Mouse (Mus musculus) testis, adult 10 weeks (tissue): ENCODE results near the gene Il23a. TPM values are rescaled to one million over a fixed set of nuclear protein-coding genes. Genes with fewer than 3 reads are reported as not detected.

Experiments
- polyA plus RNA-seq: library from polyadenylated mRNA; stranded (reverse); fragments of 350-450 nt; fragmentation: Illumina TruSeq; extraction: RNeasy Lipid Tissue Mini Kit (QIAGEN cat#74804); gene quantifications from one replicate; pipeline ENCODE4 v1.2.3, GENCODE M21; 2014; ENCODE audit warnings: low read depth, low replicate concordance

The Il23a gene
- polyA plus RNA-seq: 0.36 TPM

DNA sequence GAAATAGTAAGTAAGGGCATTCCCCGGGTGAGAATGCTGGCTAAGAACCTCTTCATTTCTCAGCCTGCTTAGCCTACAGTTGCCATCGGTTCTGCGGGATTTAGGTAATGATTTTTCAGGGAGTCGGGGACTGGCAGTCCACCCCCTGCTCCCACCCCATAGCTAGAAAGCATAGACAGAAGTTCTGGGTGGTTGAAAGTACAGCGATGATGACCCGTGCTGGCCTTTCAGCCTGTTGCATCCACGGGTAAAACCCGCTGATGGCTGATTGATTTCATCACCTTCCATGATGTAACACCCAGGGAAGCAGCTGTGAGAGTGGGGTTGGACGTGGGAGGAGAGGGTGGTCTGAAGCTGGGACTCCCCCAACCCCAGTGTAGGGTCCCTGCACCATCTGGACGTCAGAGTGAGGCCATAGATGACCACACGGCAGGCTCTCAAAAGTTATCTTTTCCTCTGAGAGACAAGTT is at the start of gene Il23a:
Il23a (minus strand) TSS at position 51 of the 470 bp plus-strand sequence.

DNA sequence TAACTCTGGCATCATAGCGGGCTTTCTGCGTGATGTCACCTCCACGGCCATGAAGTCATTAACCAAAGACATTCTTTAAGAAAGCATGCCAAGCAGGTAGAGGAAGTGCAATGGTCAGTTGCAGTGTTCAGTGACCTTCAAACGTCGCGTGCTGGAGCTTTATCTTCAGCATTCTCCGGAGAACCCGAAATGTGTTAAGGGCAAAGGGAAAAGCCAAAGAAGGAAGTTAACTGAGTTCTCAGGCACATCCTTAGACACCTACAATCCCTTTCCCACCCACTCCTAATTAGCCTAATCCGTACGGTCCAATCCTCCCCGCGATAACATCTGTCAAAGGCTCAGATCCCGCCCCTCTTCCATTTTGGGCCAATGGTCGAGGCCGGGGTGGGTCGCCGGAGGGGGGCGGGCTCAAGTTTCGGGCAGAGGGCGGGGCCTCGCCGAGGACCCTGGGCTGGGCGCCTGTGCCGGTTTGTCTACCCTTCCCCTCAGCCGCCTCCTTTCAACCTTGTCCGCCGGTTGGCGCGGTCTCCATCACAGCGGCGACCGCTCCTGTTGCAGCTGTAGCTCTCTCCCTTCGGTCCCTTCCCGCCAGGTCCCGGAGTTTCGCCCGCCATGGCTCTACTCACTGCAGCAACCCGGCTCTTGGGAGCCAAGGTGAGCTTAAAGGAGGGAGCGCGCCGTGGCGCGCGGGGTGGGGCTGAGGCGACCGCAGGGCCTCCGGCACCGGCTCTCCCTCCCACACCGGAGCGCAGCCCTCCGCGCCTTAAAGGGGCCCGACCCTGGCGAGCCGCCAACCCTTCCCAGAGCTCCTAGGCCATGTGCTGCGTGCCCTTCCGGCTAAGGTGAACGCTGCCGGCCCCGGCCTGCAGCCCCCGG is 39.0 kb upstream of the Il23a start, which contains the start of gene Cs:
Cs (plus strand) TSS at position 429 of the 876 bp plus-strand sequence.

DNA sequence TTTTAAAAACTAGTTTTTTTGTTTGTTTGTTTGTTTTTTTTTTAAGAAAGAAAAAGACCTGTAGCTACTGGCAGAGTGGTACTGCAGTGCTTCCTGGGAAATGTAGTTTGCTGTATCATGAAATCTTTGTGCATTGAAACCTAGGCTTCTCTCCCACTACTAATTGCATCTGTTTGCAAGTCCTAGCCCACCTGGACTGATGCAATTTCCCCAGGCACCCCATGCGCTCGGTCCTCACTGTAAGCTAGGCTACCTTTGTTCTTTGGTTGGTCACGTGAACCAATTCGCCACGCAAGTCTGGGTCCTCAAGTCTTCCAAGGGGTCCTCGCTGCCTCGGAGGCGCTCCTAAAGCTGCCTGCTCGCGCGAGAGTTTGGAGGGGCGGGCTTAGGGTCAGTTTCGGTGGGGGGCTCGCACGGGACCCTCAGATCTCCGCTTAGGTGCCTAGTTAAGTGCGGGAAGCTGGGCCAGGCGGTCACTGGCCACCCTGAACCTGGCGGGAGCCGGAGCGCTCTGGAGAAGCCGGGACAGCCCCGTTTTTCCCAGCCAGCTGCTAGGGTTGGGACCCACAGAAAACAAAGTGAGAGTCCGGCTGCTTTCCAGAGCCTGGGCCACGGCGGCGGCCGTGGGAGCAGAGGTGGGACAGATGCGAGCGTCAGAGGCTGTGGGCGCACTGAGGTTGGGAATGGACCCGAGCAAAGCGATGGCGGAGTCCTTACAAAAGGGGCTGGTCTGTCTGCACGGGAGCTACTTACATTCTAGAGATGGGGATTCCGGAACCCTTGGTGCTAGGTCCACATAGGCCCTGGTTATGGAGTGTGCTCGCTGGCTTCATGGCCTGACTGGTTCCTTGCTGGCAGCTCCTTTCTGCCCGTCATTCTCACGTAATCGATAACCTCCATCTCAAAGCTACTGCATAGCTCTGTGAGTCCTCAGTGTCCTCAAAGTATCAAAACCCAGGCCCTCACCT is 23.9 kb upstream of the Il23a start, which contains the start of gene Cnpy2:
Cnpy2 (plus strand) TSS at position 319 of the 968 bp plus-strand sequence.

GRCm38 (mm10) chr10:128303126-128304021 is 4.8 kb upstream of the Il23a start, which contains the start of gene Pan2:
Gene Pan2 (plus strand): TSS chr10:128303335.

DNA sequence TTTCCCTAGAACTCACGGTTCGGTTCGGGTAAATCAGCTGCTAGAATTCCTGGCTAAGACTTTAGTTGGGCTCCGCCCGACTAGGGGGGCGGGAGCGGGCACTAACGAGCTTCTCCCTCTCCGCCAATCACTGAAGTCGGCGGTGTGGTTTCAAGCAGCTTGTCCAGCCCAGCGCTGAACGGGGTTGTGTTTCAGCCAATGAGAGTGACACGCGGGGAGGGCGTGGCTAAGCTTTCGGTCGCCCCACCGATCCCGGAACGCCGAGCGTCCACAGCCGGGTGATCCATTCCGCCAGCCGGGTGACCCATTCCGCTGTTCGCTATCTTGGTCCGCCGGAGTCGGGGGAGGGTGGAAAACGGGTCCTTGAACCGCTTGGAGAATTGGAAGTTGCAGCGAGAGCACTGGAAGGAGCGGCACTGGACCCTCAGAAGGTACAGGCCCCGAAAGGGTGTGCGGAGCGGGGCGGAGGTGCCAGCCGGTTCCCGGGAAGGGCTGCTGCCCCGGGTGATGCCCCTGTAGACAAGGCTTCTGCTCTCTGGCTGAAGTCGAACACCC is 28.2 kb downstream of the Il23a start, which contains the start of gene Stat2:
Stat2 (plus strand) TSS at position 273 of the 555 bp plus-strand sequence.

DNA sequence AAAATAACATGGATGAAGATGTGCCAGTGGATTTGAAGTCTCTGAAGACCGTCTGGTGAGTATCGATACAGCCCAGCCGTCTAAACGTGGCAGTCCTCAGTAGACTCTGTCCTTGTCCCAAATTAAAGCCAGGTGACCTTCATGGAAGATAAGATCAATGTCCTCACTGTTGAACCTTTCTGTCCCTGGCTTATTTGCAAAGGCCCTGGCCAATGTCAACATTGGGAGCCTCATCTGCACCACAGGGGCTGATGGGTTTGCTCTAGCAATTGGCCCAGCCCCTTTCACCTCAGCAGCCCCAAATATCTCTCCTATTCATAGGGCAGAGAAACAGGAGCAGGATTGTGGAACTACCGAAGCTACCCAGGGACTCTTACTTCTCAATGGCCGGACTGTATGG is 30.2 kb downstream of the Il23a start, which contains the start of gene Apof:
Apof (plus strand) TSS at position 301 of the 400 bp plus-strand sequence.

DNA sequence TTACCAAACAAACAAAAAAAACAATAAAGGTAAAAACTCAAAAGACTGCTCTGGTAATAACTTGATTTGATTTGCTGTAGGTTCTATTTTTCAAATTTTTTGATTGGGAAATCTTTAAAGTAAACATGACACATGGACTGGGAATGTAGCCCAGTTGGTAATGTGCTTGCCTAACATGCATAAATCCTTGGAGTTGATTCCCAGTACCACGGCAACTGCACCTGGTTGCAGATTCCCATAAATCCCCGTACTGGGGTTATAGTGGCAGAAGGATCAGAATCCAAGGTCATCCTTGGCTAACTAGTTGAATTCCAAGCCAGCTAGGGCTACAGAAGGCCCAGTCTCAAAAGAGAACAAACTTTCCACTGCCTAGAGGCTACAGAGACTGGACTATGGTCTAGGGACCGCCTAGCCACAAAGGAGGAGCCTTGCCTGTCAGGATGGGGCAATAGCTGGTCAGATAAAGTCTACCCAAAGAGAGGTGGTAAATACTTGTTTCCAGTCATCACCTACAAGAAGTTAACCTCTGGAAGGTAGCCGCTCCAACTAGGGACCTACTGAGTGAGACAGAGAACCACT is 44.8 kb downstream of the Il23a start, which contains the start of gene Apon:
Apon (plus strand) TSS at position 420 of the 579 bp plus-strand sequence.

Other genes with a start within 250 kb of the Il23a start
- gene Ptges3, start 239.8 kb downstream of the Il23a start, polyA plus RNA-seq: 541 TPM
- gene Atp5b, start 215.5 kb downstream of the Il23a start, polyA plus RNA-seq: 333 TPM
- 58.1 TPM for gene Baz2a, start 207.2 kb downstream of the Il23a start, polyA plus RNA-seq
- gene Rbms2, start 118.5 kb downstream of the Il23a start, polyA plus RNA-seq: 5.9 TPM
- 0.53 TPM for gene Gls2, start 104.3 kb downstream of the Il23a start, polyA plus RNA-seq
- gene Spryd4, start 86.9 kb downstream of the Il23a start, polyA plus RNA-seq: 3.3 TPM
- gene Mip, start 72.9 kb downstream of the Il23a start, polyA plus RNA-seq: not detected
- 2.2 TPM for gene Timeless, start 66.7 kb downstream of the Il23a start, polyA plus RNA-seq
- gene Apon, start 44.7 kb downstream of the Il23a start, polyA plus RNA-seq: not detected
- 0.34 TPM for gene Apof, start 30.1 kb downstream of the Il23a start, polyA plus RNA-seq
- 1.8 TPM for gene Stat2, start 28.2 kb downstream of the Il23a start, polyA plus RNA-seq
- gene Pan2, start 4.6 kb upstream of the Il23a start, polyA plus RNA-seq: 10.8 TPM
- 7.6 TPM for gene Cnpy2, start 23.7 kb upstream of the Il23a start, polyA plus RNA-seq
- gene Cs, start 39.0 kb upstream of the Il23a start, polyA plus RNA-seq: 25.2 TPM
- gene Coq10a, start 70.2 kb upstream of the Il23a start, polyA plus RNA-seq: 4.6 TPM
- 2.2 TPM for gene Ankrd52, start 78.4 kb upstream of the Il23a start, polyA plus RNA-seq
- gene Slc39a5, start 102.5 kb upstream of the Il23a start, polyA plus RNA-seq: not detected
- 9.7 TPM for gene Nabp2, start 112.7 kb upstream of the Il23a start, polyA plus RNA-seq
- 9.4 TPM for gene Rnf41, start 112.9 kb upstream of the Il23a start, polyA plus RNA-seq
- gene Smarcc2, start 160.5 kb upstream of the Il23a start, polyA plus RNA-seq: 96.4 TPM
- 20.5 TPM for gene Myl6, start 195.4 kb upstream of the Il23a start, polyA plus RNA-seq
- 0.71 TPM for gene Myl6b, start 199.9 kb upstream of the Il23a start, polyA plus RNA-seq
- gene Esyt1, start 227.1 kb upstream of the Il23a start, polyA plus RNA-seq: 0.36 TPM
- 3.2 TPM for gene Zc3h10, start 249.0 kb upstream of the Il23a start, polyA plus RNA-seq